Mouse (Mus musculus): Measurements from ENCODE around the gene BC048507.
A peak's percentile ranks its signal among the peaks of the same experiment; 100 is the strongest.
"Not testable (repeated sequence)": the region's sequence is repeated elsewhere in the genome, so short reads cannot be mapped to it uniquely, and the experiment has no call there.

The BC048507 gene

GRCm38 (mm10) chr13:67863026-67863425, at the start of gene BC048507:
BC048507 (plus strand) TSS chr13:67863326.
- no peak for DNase-seq (ENCODE audit: low spot score)

GRCm38 (mm10) chr13:67813710-67814660, 49.1 kb upstream of the BC048507 start, which contains the start of gene Zfp273:
Zfp273 (plus strand) TSS chr13:67813740.
- peak; percentile 85 for DNase-seq (ENCODE audit: low spot score)

DNA sequence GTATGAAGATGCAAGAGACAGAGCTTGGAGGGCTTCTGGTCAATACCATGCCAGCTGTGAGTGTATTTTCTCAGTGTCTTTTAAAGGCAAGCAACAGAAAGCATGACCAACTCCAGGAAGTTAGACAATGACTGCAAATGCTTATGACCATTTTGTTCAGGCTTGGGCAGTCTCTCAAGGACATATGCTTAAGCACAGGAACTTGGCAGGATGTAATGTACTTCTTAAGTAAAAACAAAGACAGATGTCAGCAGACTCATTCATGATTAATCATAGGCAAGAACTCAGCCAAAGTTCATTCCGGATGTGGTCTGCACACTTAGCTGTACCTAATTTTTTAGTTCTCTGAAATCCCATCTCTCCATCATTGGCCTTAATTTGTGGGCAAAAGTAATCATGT, 44.5 kb upstream of the BC048507 start:
- DNase-seq (ENCODE audit: low spot score), result no peak

DNA sequence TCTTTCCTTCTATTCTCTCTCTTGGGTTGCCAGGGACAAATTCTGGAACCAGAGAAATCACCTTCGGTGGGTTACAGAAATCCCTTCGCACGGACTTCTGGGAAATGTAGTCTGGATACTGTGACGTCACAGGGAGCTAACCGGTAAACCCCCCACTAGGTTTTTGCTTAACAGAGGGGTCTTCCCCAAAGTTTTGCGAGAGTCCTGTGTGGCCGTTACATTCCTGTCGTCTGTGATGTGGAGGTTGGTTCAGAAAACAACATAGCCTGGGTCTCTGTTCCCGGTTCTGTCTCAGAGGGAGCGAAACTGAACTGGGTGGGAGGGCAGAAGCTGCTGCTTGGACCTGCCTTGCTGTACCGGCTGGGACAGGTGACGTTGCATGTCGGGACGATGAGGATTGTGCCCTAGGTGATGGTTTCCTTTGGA, 32.2 kb upstream of the BC048507 start, which contains the start of gene Gm10037:
TSS of gene Gm10037 (plus strand) at position 196 of the 426 bp plus-strand sequence.
- DNase-seq (ENCODE audit: low spot score), result peak; percentile 55

GRCm38 (mm10) chr13:67833137-67833536, 30.0 kb upstream of the BC048507 start:
- DNase-seq (ENCODE audit: low spot score), result not testable (repeated sequence)

GRCm38 (mm10) chr13:67843775-67844118, 19.4 kb upstream of the BC048507 start:
- no peak for DNase-seq (ENCODE audit: low spot score)

DNA sequence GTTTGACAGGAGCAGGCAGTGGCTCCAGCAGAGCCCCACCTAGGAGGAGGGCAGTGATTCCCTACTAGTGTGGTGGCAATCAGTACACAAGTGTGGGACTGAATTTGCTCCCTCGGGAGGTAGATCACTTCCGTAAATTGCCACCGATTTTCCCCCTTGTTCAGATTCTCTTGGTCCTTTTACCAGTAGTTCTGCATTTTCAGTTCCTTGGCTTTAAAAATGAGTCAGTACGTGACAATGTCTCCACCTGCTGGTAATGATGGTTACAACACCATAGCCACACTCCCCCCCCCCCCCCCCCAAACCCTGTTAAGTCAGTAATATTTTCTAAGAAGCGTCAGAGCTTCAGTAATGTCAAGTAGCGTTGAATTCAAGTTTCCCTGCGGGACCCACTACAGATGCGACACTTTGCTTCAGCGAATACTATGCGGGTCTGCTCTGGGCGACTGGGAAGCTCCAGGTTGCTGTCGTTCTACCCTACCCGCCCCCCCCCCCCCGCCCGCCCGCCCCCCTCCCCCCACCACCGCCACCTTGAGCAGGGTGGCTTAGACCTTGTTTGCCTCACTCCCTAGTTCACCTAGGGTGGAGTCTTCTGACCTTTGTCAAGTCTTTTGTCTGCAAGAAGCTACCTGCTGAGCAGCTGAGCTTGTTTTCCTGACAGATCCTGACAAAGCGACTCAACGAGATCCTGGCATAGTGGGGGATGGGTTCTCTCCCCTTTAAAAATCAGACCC, 18.8 kb upstream of the BC048507 start:
- DNase-seq (ENCODE audit: low spot score), result peak; percentile 31

- DNase-seq (ENCODE audit: low spot score), result no peak
These were observed 18.3 kb upstream of the BC048507 start for GRCm38 (mm10) chr13:67844853-67845194.

DNA sequence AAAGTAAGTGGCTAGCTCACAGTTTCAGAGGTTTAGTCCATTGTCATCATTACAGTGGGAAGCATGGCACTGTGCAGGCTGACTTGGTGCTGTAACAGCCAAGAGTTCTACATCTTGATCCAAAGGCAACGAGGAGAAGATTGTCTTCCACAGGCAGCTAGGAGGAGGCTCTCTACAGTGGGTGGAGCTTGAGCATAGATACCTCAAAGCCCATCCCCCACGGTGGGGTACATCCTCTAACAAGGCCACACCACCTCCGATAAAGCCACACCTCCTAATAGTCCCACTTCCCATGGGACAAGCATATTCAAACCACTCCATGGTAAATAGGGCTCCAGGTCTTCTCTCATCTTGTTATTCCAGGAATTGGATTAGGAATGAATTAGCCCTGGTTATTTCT, 12.8 kb upstream of the BC048507 start:
- DNase-seq (ENCODE audit: low spot score), result no peak

DNA sequence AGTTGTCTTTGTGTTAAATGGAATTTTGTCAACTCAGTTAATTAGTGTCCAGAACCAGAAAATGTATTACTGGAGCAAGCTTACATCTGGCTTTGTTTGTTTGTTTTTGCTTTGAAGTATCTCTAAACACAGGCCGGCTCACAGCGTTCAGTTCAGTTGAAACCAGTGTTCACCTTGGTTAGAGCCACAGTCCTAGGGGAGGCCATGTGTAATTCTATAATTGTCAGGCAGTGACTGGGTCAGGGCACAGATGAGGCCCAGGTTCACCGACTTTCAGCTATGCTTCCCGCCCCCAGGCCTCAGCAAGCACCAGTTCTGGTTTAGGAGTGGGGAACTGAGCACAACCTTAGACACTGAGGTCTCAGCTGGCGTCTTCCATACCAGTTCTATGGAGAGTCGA, 10.0 kb upstream of the BC048507 start:
- DNase-seq (ENCODE audit: low spot score), result no peak

DNA sequence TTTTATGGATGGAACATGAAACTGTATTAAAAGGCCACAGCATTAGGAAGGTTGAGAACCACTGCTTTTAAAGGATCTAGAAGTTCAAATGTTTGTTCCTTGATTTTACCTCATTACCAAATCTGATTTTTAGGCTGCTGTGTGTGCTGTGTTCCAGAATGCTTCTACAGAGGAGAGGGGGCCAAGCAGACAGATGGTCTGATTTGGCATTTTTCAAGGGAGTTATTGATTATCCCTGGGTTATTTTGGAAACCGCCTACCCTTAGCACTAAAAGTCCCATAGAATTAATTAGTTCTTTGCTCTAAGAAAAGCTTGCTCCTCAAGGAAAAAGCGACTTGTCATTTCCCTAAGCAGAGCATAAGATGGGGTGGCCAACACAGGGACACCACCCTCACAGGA, 9.1 kb upstream of the BC048507 start:
- no peak for DNase-seq (ENCODE audit: low spot score)

- DNase-seq (ENCODE audit: low spot score), result no peak
These were observed 5.8 kb upstream of the BC048507 start for GRCm38 (mm10) chr13:67857317-67857716.

- DNase-seq (ENCODE audit: low spot score), result no peak
These were observed 618 bp upstream of the BC048507 start for GRCm38 (mm10) chr13:67862508-67862907.

DNA sequence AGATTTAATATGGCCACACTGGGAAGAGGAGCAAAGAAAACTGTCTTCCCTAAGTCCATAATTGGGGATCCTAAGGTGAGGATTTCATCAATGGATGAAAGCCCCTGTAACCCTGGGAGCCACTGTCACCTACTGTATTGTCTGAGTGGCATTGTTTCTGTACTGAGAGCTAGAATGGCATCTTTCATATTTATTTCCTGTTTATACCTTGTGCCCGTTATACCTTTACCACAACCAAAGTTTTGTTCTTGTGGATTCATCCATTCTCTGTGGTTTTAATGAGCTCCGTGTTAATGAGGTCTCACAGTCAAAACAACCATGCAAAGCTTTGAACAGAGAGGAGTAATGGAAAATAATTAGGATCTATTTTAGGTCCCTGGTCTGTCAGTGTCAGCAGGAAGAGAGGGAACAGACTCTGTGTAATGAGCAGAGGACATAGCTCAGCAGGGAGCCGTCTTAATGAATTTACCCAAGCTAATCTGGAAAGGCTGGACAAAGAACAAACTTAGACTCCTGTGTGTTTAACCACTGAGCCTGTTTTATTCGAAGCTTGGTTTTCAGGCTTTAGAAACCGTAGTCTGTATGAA, 1.7 kb downstream of the BC048507 start:
- DNase-seq (ENCODE audit: low spot score), result no peak

DNA sequence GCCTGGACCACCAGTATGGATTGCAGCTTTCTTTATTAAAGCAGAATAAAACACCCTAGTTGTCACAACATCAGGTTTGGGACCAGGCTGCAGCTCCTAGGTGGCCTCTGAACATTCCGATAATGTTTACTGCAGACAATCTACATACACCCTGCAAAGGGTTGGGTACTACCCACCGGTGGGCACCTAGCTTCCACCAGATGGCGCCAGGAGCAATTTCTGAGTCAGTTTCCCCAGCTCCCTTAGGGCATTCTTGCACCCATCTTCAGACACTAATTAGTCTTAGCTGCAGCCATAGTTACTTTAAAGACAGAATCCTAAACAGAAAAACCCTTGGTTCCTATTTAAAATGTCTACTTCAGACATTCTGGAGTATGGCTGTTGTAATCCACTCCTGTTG, 4.8 kb downstream of the BC048507 start:
- no peak for DNase-seq (ENCODE audit: low spot score)

DNA sequence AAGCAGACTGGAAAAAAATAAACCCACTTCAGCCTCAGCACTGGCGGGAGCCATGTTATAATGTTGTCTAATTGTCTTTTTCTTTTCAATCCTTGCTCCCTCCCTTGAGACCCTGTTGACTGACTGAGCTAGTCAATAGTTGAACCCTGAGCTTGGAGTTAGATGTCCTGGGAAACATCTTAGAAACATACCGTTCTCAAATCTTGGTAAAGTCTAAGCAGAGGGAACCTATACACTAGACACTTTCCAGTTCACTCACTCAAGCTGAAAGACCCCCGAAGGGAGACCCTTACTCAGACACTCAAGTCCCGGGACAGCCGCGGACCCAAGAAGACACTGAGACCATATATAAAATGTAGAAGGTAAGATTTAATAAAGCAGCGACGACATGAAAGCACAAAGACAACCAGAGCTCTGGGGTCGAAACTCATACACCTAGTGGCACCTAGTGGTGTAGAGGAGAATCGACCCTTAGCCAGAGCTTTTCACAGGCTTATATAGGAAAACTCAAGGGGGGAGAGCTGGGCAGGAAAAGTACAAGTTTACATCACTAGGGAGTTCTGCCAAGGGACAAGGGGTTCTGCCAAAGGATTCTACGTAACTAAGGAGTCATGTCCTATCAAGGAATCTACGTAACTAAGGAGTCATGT, 13.0 kb downstream of the BC048507 start:
- not testable (repeated sequence) for DNase-seq (ENCODE audit: low spot score)

GRCm38 (mm10) chr13:67876699-67877254, 13.7 kb downstream of the BC048507 start:
- no peak for DNase-seq (ENCODE audit: low spot score)

- no peak for DNase-seq (ENCODE audit: low spot score)
These were observed 20.8 kb downstream of the BC048507 start for GRCm38 (mm10) chr13:67883966-67884365.

GRCm38 (mm10) chr13:67909759-67910158, 46.6 kb downstream of the BC048507 start:
- DNase-seq (ENCODE audit: low spot score), result no peak
